8 mouse cellular contexts compared by ENCODE assay signal in the genomic region with DNA sequence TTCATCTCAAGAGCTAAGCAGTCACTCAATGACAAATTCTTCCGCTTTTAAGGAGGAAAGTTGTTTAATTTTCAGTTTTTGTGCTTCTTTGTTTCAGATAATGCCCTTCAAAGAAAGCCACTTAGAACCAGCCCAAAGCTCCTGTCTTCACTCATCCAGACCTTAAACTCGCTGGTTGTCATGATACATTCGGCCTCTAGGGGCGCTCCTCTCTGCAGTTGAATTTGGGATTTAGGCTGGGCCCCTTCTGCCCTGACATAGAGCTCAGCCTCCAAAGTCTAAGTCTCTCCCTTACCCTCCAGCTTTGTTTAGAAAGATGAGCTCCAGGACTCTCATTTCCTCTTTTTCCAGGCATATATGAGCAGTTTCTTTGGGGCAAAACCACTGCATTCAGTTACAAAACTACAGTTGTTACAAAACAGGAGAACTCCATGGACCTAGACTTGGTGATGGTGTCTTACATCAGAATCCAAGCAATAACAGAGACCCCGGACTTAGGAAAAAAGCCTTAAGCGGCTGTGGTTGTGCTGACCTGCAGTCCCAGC. TPM values are rescaled to one million over a fixed set of nuclear protein-coding genes. Genes with fewer than 3 reads are reported as not detected.
DNase-seq lines count a peak whose midpoint lies in the region; ATAC-seq and TF ChIP-seq lines count a peak whose summit lies in the region.
"Not testable (repeated sequence)": the region's sequence is repeated elsewhere in the genome, so short reads cannot be mapped to it uniquely, and the experiment has no call there.

No protein-coding gene starts in this region.

- peak; percentile 67 to 78 for DNase-seq in adrenal gland, postnatal 36 days
- peak; percentile 54 for DNase-seq in embryo, embryonic 11 days
- peak; percentile 64 for DNase-seq in heart, adult 8-10 months (ENCODE audit: low spot score)
- peak; percentile 82 to 84 for DNase-seq in kidney, postnatal 4 days
- peak; percentile 78 for DNase-seq in liver, postnatal 0 days
- DNase-seq in ovary, postnatal 10 days (ENCODE audit: low spot score) = peak; percentile 33
- peak; percentile 45 for DNase-seq in testis, postnatal 14 days (ENCODE audit: low spot score)

- H3K4me1 ChIP-seq in liver, postnatal 0 days (ENCODE audit: insufficient read depth) = not testable (repeated sequence)

- not testable (repeated sequence) for H3K27me3 ChIP-seq in liver, postnatal 0 days (ENCODE audit: insufficient read depth, low read length)

- not testable (repeated sequence) for H3K4me2 ChIP-seq in liver, postnatal 0 days (ENCODE audit: low read depth, low read length)

- H3K27ac ChIP-seq in liver, postnatal 0 days (ENCODE audit: low read depth) = not testable (repeated sequence)

- 28% methylated on average over 6 of the region's 6 CpGs for WGBS in liver, postnatal 0 days (ENCODE audit: insufficient replicate concordance)

- H3K9me3 ChIP-seq in liver, postnatal 0 days (ENCODE audit: low read length) = not testable (repeated sequence)

- not testable (repeated sequence) for H3K9ac ChIP-seq in liver, postnatal 0 days (replicated peaks)

- peak; percentile 58 for ATAC-seq in CD4-positive, CD25-positive, alpha-beta regulatory T cell, adult 4 months
- ATAC-seq in liver, postnatal 0 days = not testable (repeated sequence)

- TF ChIP-seq EP300 in liver, postnatal 0 days (IDR thresholded peaks at IDR 0.05; ENCODE audit: low read depth) = not testable (repeated sequence)

- H3K36me3 ChIP-seq in liver, postnatal 0 days (replicated peaks; ENCODE audit: insufficient read depth, low read length) = not testable (repeated sequence)

- not testable (repeated sequence) for H3K4me3 ChIP-seq in liver, postnatal 0 days (ENCODE audit: low read depth, low read length)

- TF ChIP-seq CTCF in liver, postnatal 0 days (IDR thresholded peaks at IDR 0.05; ENCODE audit: low read depth) = peak; percentile 79

RNA-seq across cellular contexts. Expression of a gene that starts 13.5 kb away (rescaled TPM):
- 100 to 1,000 TPM; 133 to 161 TPM for polyA plus RNA-seq in CD4-positive, CD25-positive, alpha-beta regulatory T cell, adult 4 months (2017; shearing (Covaris generic))
- 100 to 1,000 TPM in 1 of 2 experiments, 10 to 100 TPM in 1; 90.1 to 138 TPM for total RNA-seq in adrenal gland, postnatal 36 days (2021)
- 100 to 1,000 TPM; 192 to 234 (median 218) TPM for total RNA-seq in heart, adult 8-10 months (2022)
- polyA plus RNA-seq in liver, postnatal 0 days (2015; fragmentation: Nextera tagmentation; extraction: Ambion mirVana) = 0.63 and 0.67 TPM in 2 replicates

RNA-seq across cellular contexts. Expression of a gene that starts 49.7 kb away (rescaled TPM):
- 10 to 100 TPM in 1 of 2 experiments, 1 to 10 TPM in 1; 7.2 to 11.2 TPM for polyA plus RNA-seq in CD4-positive, CD25-positive, alpha-beta regulatory T cell, adult 4 months (2017; shearing (Covaris generic))
- total RNA-seq in adrenal gland, postnatal 36 days (2021) = 1 to 10 TPM; 3.5 to 7.4 TPM
- 1 to 10 TPM; 5.5 to 9.5 (median 6.9) TPM for total RNA-seq in heart, adult 8-10 months (2022)
- 123 and 126 TPM in 2 replicates for polyA plus RNA-seq in liver, postnatal 0 days (2015; fragmentation: Nextera tagmentation; extraction: Ambion mirVana)

Comparison
In these comparisons a context has a peak if more than half of its experiments do, and no peak if none do; other contexts are left out.
1. DNase-seq: peak in every context shown above with its lines; median percentile 83 in kidney, postnatal 4 days; 78 in liver, postnatal 0 days; 72 in adrenal gland, postnatal 36 days; 64 in heart, adult 8-10 months; 54 in embryo, embryonic 11 days; 45 in testis, postnatal 14 days; 33 in ovary, postnatal 10 days.